ENCODE assay signal across 8 mouse cellular contexts in genomic region chr3:90708523-90709202, GRCm38 (mm10). TPM values are rescaled to one million over a fixed set of nuclear protein-coding genes. Genes with fewer than 3 reads are reported as not detected.
A peak's percentile ranks its signal among the peaks of the same experiment; 100 is the strongest.
DNase-seq lines count a peak whose midpoint lies in the region; ATAC-seq and TF ChIP-seq lines count a peak whose summit lies in the region.

No protein-coding gene starts in this region.

- peak; percentile 85; the same call in 1 of the 2 replicates for ATAC-seq in hindbrain, embryonic 15.5 days (ENCODE audit: low FRiP score, low read depth)

- no peaks in the 10 kb centered on the region for H3K4me1 ChIP-seq in cortical plate, adult 2 months (ENCODE audit: control insufficient read depth, insufficient read depth, low read length)
- no peaks in the 10 kb centered on the region for H3K4me1 ChIP-seq in hindbrain, embryonic 15.5 days (replicated peaks)

- no peaks in the 10 kb centered on the region for H3K36me3 ChIP-seq in hindbrain, embryonic 15.5 days

- peak; percentile 62; the same call in 1 of the 2 replicates for TF ChIP-seq CTCF in cortical plate, adult 2 months (IDR thresholded peaks at IDR 0.05; ENCODE audit: extremely low read depth, insufficient read depth, low read length)

- no peak for TF ChIP-seq POLR2A in cortical plate, adult 2 months (IDR thresholded peaks at IDR 0.05; ENCODE audit: extremely low read depth, insufficient read depth, low read length)

- no peak overlapping the region for H3K4me3 ChIP-seq in cortical plate, adult 2 months (ENCODE audit: insufficient read depth, low read length)
- H3K4me3 ChIP-seq in hindbrain, embryonic 15.5 days: no peak overlapping the region

- DNase-seq in adrenal gland, postnatal 10 days: peak; percentile 36
- no peak for DNase-seq in adrenal gland, adult 18-20 months (ENCODE audit: low spot score in 2 of 2)
- peak; percentile 24 for DNase-seq in ovary, postnatal 14 days (ENCODE audit: low spot score)
- DNase-seq in ovary, postnatal 10 days (ENCODE audit: low spot score): no peak
- DNase-seq in lung, postnatal 10 days: peak; percentile 32
- DNase-seq in right cerebral cortex, postnatal 25 days: peak; percentile 12

- 27% methylated on average over 4 of the region's 4 CpGs for WGBS in hindbrain, embryonic 15.5 days

- no peak overlapping the region for H3K27ac ChIP-seq in cortical plate, adult 2 months (ENCODE audit: insufficient read depth, low read length)
- no peak overlapping the region for H3K27ac ChIP-seq in hindbrain, embryonic 15.5 days (replicated peaks)

- H3K9me3 ChIP-seq in hindbrain, embryonic 15.5 days: no peaks in the 10 kb centered on the region

- no peak overlapping the region for H3K4me2 ChIP-seq in hindbrain, embryonic 15.5 days

- no peak overlapping the region for H3K9ac ChIP-seq in hindbrain, embryonic 15.5 days

- 0 out of 2 replicates have a peak, but pooled peaks cover 3% of the 10 kb centered on the region for H3K27me3 ChIP-seq in hindbrain, embryonic 15.5 days

RNA-seq across cellular contexts. Expression of gene S100a9, which starts 13.1 kb away (rescaled TPM):
- total RNA-seq in adrenal gland, postnatal 10 days (2021): 100 to 1,000 TPM in 1 of 2 experiments, 10 to 100 TPM in 1; 76.0 to 125 TPM
- not detected for total RNA-seq in adrenal gland, adult 18-20 months (2021)
- polyA plus RNA-seq in cortical plate, adult 2 months (2012; rRNA removed): 1.6 and 2.2 TPM in 2 replicates
- 3.6 and 4.7 TPM in 2 replicates for polyA plus RNA-seq in hindbrain, embryonic 15.5 days (2015; fragmentation: Nextera tagmentation; extraction: Ambion mirVana)

RNA-seq across cellular contexts. Expression of gene Pglyrp4, which starts 18.0 kb away (rescaled TPM):
- total RNA-seq in adrenal gland, postnatal 10 days (2021): not detected
- total RNA-seq in adrenal gland, adult 18-20 months (2021): not detected
- not detected in 2 replicates for polyA plus RNA-seq in cortical plate, adult 2 months (2012; rRNA removed)
- polyA plus RNA-seq in hindbrain, embryonic 15.5 days (2015; fragmentation: Nextera tagmentation; extraction: Ambion mirVana): not detected in 2 replicates

RNA-seq across cellular contexts. Expression of gene S100a8, which starts 39.9 kb away (rescaled TPM):
- total RNA-seq in adrenal gland, postnatal 10 days (2021): 10 to 100 TPM; 61.2 to 94.6 TPM
- not detected for total RNA-seq in adrenal gland, adult 18-20 months (2021)
- 0.95 and 1.8 TPM in 2 replicates for polyA plus RNA-seq in cortical plate, adult 2 months (2012; rRNA removed)
- 7.4 and 7.5 TPM in 2 replicates for polyA plus RNA-seq in hindbrain, embryonic 15.5 days (2015; fragmentation: Nextera tagmentation; extraction: Ambion mirVana)

RNA-seq across cellular contexts. Expression of gene S100a7a, which starts 54.8 kb away (rescaled TPM):
- total RNA-seq in adrenal gland, postnatal 10 days (2021): under 1 TPM in 1 of 2 experiments, not detected in 1; 0.33 TPM
- total RNA-seq in adrenal gland, adult 18-20 months (2021): under 1 TPM; 0.23 to 0.54 TPM
- polyA plus RNA-seq in cortical plate, adult 2 months (2012; rRNA removed): 1.0 and 1.1 TPM in 2 replicates
- polyA plus RNA-seq in hindbrain, embryonic 15.5 days (2015; fragmentation: Nextera tagmentation; extraction: Ambion mirVana): not detected in 2 replicates

Comparison
In these comparisons a context has a peak if more than half of its experiments do, and no peak if none do; other contexts are left out.
1. DNase-seq: peak in adrenal gland, postnatal 10 days (single experiment), ovary, postnatal 14 days (single experiment), lung, postnatal 10 days (single experiment) and right cerebral cortex, postnatal 25 days (single experiment); none in adrenal gland, adult 18-20 months (0 of 2) and ovary, postnatal 10 days (single experiment).
2. RNA of gene S100a9, which starts 13.1 kb away (total RNA-seq): 76.0 to 125 TPM in adrenal gland, postnatal 10 days; not detected in adrenal gland, adult 18-20 months; every median in the first group is over 10 times any median in the second.
3. RNA of gene S100a8, which starts 39.9 kb away (total RNA-seq): 61.2 to 94.6 TPM in adrenal gland, postnatal 10 days; not detected in adrenal gland, adult 18-20 months; every median in the first group is over 10 times any median in the second.